Mouse (Mus musculus) bone marrow, adult 2 months (tissue): ENCODE data around the gene Rhbdf2.
A peak's percentile ranks its signal among the peaks of the same experiment; 100 is the strongest.

ENCODE experiments used
- CTCF ChIP-seq: fragments of 200-500 bp; IDR thresholded peaks from 2 replicates; pipeline ENCODE4 v1.5.1; 2011; ENCODE audit warnings: low read length, control low read depth; ENCODE audit not compliant: control insufficient read depth, insufficient read depth
- POLR2A ChIP-seq: fragments of 200-500 bp; IDR thresholded peaks from 2 replicates; pipeline ENCODE4 v1.6.1; 2011; ENCODE audit warnings: low read depth, mild to moderate bottlenecking, control low read depth, low read length, borderline replicate concordance; ENCODE audit not compliant: control insufficient read depth

GRCm38 (mm10) chr11:116628712-116629111 lies 1.9 kb upstream of the Rhbdf2 start:
- peak; percentile 90 for TF ChIP-seq CTCF
- TF ChIP-seq POLR2A, result no peak
